Mouse (Mus musculus): ENCODE results near the gene H2-Ob. TPM values are rescaled to one million over a fixed set of nuclear protein-coding genes. Genes with fewer than 3 reads are reported as not detected.

The H2-Ob gene
- polyA plus RNA-seq, 1 experiment from 2014 or later, result not detected

DNA sequence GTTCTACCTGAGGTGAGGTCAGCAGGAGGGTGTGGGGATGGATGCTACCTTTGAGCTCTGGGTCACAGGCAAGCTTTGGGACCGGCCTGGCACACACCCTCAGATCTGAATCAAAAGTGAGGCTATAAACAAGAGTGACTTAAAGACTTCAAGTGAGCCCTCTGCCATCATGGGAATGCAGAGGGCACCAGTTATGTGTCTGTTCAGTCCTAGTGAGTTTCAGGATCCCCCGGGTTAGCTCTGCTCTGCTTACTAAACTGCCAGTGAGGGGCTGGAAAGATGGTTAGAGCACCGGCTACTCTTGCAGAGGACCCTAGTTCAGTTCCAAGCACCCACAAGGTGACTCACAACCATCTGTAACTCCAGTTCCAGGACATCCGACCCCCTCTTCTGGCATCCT lies 53.9 kb downstream of the H2-Ob start:
- no peak overlapping the region for H3K9ac ChIP-seq
- ATAC-seq (ENCODE audit: low read depth), result no peak
- no peak overlapping the region for H3K27ac ChIP-seq (replicated peaks)
- no peaks in the 10 kb centered on the region for H3K9me3 ChIP-seq
- H3K27me3 ChIP-seq, result no peaks in the 10 kb centered on the region
- peaks cover under 1% of the 10 kb centered on the region; the same call in 1 of the 2 replicates for H3K4me1 ChIP-seq (replicated peaks)
- WGBS, result 84% methylated on average over 4 of the region's 4 CpGs
- H3K4me2 ChIP-seq, result no peak overlapping the region
- H3K4me3 ChIP-seq, result no peak overlapping the region
- H3K36me3 ChIP-seq, result no peaks in the 10 kb centered on the region

DNA sequence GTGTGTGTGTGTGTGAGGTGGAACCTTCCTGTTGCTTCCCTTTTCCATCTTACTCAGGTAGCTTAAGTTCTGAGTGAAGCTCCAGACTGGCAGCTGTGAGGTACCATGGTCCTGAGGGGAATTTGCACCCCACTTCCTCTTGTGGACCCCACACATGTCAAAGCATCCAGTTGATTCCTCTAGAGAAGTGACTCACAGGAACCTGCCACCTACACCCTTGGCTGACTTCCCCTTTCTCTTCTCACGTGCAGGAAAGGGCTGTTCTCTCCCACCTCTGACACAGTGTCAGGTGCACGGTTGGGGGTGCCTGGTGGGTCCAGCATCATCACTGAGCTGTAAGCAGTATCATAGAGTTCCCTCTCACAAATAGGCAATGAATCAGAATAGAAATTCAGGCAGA lies 54.8 kb downstream of the H2-Ob start:
- no peak overlapping the region for H3K9ac ChIP-seq
- no peaks in the 10 kb centered on the region for H3K27me3 ChIP-seq
- no peaks in the 10 kb centered on the region for H3K36me3 ChIP-seq
- peaks cover 7% of the 10 kb centered on the region; the same call in 1 of the 2 replicates for H3K4me1 ChIP-seq (replicated peaks)
- no peak overlapping the region for H3K4me3 ChIP-seq
- H3K4me2 ChIP-seq, result no peak overlapping the region
- H3K27ac ChIP-seq (replicated peaks), result no peak overlapping the region
- 62% methylated on average over 2 of the region's 2 CpGs for WGBS
- H3K9me3 ChIP-seq, result no peaks in the 10 kb centered on the region
- no peak for ATAC-seq (ENCODE audit: low read depth)

DNA sequence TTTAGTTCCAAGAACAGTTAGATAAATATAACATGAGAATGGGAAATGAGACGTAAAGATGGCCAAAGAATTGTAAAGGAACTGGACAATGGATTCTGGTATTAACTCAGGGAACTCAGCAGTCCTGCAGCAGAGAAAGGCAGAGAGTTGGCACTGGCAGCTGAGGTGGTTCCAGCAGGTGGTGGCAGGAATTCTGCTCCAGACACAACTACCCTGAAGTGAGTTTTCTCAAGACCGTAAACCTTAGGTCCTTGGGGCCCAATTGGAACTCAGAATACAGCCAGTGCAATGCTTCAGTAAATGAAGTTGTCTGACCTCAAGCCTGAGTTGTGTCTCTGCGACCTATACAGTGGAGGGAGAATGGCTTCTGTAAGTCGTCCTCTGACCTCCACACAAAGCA lies 55.5 kb downstream of the H2-Ob start:
- no peak for ATAC-seq (ENCODE audit: low read depth)
- Histone ChIP-seq H3K27ac (replicated peaks) (no peak overlapping the region), H3K4me2 (no peak overlapping the region), H3K4me3 (no peak overlapping the region), H3K9me3 (no peaks in the 10 kb centered on the region), H3K27me3 (no peaks in the 10 kb centered on the region), H3K4me1 (replicated peaks) (peaks cover 7% of the 10 kb centered on the region; the same call in 1 of the 2 replicates), H3K36me3 (no peaks in the 10 kb centered on the region), H3K9ac (no peak overlapping the region)
- WGBS, result 72% methylated on average over 4 of the region's 4 CpGs

DNA sequence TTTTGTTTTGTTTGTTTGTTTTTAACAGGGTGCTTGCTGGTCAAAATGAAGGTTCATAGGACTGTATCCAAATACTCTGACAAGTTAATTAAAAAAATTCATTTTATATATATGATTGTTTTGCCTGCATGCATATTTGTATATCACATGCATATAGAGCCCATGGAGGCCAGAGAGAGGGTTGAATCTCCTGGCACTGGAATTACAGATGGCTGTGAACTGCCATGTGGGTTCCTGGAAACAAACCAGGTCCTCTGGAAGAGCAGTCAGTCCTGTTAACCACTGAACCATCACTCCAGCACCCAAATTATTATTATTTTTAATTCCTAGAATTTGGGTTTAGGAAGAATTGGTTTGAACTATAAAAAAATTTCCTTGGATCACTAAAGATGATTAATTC lies 56.6 kb downstream of the H2-Ob start:
- H3K4me3 ChIP-seq, result no peak overlapping the region
- no peak for ATAC-seq (ENCODE audit: low read depth)
- no peaks in the 10 kb centered on the region for H3K36me3 ChIP-seq
- peaks cover 7% of the 10 kb centered on the region; the same call in 1 of the 2 replicates for H3K4me1 ChIP-seq (replicated peaks)
- H3K27ac ChIP-seq (replicated peaks), result no peak overlapping the region
- H3K9me3 ChIP-seq, result no peaks in the 10 kb centered on the region
- no peak overlapping the region for H3K4me2 ChIP-seq
- no peak overlapping the region for H3K9ac ChIP-seq
- H3K27me3 ChIP-seq, result no peaks in the 10 kb centered on the region

DNA sequence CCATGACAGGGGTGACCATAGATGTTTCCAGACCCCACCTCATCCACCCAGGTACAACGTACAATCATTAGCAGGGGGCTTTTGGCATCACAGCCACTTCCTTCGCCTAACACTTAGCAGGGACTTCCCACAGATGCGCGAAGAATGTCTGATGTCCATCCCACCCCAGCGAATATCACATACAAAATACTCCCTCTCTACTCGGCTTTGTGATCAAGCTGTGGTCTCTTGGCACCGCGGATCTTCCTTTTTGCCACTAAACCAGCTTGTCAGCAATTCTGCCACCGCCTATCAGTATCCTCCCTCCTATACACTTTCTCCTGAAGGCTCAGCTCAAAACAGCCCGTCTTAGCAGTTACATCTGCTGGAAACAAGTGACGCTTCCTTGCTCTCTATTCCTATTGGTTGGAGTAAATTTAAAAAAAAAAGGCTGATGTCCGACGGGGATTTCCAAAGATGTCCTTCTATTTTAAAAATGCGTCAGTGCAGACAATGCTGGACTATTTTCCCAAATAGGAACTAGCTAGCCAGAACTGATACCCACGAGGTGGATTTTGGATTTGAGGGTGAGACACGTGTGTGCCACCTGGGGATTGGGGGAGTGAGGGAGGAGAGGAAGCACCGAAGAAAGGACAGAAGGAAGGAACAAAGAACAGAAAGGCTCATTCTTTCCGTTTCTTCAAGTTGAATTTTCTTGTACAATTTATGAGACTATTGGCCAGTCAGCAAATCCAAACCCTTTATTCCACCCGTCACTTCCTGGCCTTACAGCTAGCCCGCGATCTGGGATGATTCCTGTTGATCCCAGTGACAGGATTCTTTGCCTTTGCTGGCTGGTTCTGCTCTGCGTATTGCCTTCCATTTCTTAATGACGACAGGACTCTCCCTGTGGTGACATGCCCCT lies 57.4 kb downstream of the H2-Ob start:
- WGBS, result 23% methylated on average over 23 of the region's 23 CpGs
- no peaks in the 10 kb centered on the region for H3K36me3 ChIP-seq
- peak overlapping the region; percentile 48 for H3K9ac ChIP-seq
- H3K4me1 ChIP-seq (replicated peaks), result peaks cover 7% of the 10 kb centered on the region; the same call in 1 of the 2 replicates
- H3K9me3 ChIP-seq, result no peaks in the 10 kb centered on the region
- H3K4me2 ChIP-seq, result peak overlapping the region; percentile 51
- peak; percentile 87 for ATAC-seq (ENCODE audit: low read depth)
- H3K27me3 ChIP-seq, result no peaks in the 10 kb centered on the region
- H3K4me3 ChIP-seq, result peak overlapping the region; percentile 40
- 0 out of 2 replicates have a peak overlapping the region, but pooled peaks have one; percentile 11 for H3K27ac ChIP-seq (replicated peaks)

DNA sequence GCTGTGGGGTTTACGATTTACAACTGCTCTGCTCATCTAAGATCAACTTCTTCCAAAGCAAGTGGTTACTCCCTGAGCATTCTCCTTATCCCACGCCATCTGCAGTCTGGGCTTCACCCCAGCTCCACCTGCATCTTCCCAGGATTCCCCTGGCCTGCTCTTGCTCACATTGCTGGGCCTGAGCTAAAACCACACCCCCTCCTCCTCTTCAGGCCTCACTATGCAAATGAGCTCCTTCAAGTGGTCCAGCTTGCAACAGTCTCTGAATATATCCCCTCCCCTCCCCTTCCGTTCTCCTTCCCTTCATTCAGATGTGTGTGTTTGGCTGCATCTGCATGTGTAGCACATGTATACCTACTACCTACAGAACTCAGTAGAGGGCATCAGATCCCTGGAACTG lies 60.7 kb downstream of the H2-Ob start:
- H3K27ac ChIP-seq (replicated peaks), result no peak overlapping the region
- H3K9ac ChIP-seq, result no peak overlapping the region
- no peaks in the 10 kb centered on the region for H3K36me3 ChIP-seq
- ATAC-seq (ENCODE audit: low read depth), result no peak
- H3K4me2 ChIP-seq, result no peak overlapping the region
- H3K27me3 ChIP-seq, result no peaks in the 10 kb centered on the region
- no peaks in the 10 kb centered on the region for H3K9me3 ChIP-seq
- H3K4me3 ChIP-seq, result no peak overlapping the region
- H3K4me1 ChIP-seq (replicated peaks), result peaks cover 7% of the 10 kb centered on the region; the same call in 1 of the 2 replicates
- WGBS, result 73% methylated on average over 3 of the region's 3 CpGs

DNA sequence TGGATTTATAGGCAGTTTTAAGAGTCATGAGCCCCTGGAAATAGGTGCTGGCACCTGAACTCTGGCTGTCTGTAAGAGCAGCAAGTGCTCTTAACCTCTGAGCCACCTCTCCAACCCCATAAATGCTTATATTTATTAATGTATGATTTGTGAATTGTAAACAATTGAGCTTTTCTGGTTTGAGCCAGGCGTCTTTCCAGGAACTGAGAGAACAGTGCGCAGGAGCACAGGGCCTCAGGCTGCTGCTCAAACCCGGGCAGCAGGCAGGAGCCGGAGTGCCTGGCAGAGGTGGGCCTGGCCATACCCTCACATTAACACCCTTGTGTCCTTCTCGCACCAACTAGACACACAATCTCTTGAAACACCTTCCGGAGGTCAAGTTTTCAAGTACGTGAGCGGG lies 61.4 kb downstream of the H2-Ob start:
- H3K36me3 ChIP-seq, result no peaks in the 10 kb centered on the region
- no peak overlapping the region for H3K27ac ChIP-seq (replicated peaks)
- peaks cover 7% of the 10 kb centered on the region; the same call in 1 of the 2 replicates for H3K4me1 ChIP-seq (replicated peaks)

DNA sequence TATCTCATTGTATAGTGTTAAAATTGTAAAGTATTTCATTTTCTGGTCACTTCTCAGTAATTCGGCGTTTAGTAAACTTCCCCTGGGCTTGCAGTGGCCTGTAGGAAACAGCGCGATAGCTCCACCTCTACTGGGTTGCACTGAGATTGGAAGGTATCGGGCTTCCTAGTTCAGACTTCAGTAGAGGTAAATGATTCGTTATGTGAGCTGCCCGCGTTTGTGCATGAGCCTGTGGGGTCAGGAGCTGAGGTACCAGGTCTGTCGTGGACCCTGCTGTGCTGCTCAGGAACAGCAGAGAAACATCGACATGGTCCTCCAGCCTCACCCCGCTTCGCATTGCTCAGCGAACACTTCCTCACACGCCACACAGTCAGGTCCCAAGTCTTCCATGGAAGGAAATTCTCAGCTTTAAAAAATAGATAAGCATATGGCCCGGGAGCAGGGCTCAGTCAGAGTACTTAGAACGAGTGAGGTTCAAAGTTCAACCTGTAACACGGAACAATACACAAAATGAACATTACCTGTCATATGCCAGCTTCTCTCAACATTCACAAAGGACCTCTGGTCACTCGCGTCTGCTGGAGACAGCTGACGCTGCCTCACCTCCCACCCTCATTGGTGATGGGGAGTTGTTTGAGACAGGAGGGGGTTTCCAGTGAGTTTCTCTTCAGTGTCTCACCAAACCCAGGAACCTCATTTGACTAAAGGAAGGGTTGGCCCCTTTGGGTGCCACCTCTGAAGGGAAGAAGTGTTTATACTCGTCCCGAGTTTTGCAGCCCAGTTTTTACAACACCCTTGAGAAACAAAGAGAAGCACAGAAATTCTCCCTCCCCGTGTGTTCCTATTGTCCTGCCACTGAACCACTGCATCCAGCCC lies 62.2 kb downstream of the H2-Ob start:
- ATAC-seq (ENCODE audit: low read depth), result no peak

More for the DNA sequence above, 61.4 kb downstream of the H2-Ob start:
- H3K27me3 ChIP-seq, result no peaks in the 10 kb centered on the region
- WGBS, result 89% methylated on average over 8 of the region's 8 CpGs
- no peak overlapping the region for H3K4me2 ChIP-seq
- no peaks in the 10 kb centered on the region for H3K9me3 ChIP-seq
- no peak overlapping the region for H3K4me3 ChIP-seq
- ATAC-seq (ENCODE audit: low read depth), result no peak
- no peak overlapping the region for H3K9ac ChIP-seq

DNA sequence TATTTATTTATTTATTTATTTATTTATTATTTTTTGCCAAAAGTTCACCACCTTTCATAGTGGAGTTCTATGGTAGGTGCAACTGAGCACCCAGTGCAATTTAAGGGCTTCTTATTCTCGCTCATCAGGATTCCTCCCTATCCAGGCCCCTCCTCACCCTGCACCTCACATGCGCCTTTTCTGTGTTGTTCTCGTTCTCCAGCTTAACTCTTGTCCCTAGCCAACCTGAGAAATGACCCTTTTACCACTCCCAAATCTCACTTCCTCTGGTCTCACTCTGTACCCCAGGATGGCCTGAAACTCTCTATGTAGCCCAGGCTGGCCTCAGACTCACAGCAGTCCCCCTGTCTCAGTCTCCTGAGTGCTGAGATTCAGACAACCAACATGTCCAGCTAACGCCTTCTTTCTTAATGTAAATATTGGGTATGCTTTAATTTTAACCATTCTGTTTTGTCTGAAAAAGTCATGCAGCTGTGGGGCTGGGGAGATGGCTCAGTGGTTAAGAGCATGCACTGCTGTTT lies 63.0 kb downstream of the H2-Ob start:
- no peaks in the 10 kb centered on the region for H3K36me3 ChIP-seq
- H3K27me3 ChIP-seq, result no peaks in the 10 kb centered on the region
- no peak overlapping the region for H3K9ac ChIP-seq
- no peak for ATAC-seq (ENCODE audit: low read depth)
- H3K27ac ChIP-seq (replicated peaks), result no peak overlapping the region
- no peak overlapping the region for H3K4me3 ChIP-seq
- H3K4me2 ChIP-seq, result no peak overlapping the region
- H3K4me1 ChIP-seq (replicated peaks), result peaks cover 7% of the 10 kb centered on the region; the same call in 1 of the 2 replicates
- H3K9me3 ChIP-seq, result no peaks in the 10 kb centered on the region
- 77% methylated on average over 4 of the region's 4 CpGs for WGBS

More for the DNA sequence above, 62.2 kb downstream of the H2-Ob start:
- Histone ChIP-seq H3K27me3 (no peaks in the 10 kb centered on the region), H3K36me3 (no peaks in the 10 kb centered on the region), H3K4me1 (replicated peaks) (peaks cover 7% of the 10 kb centered on the region; the same call in 1 of the 2 replicates), H3K9ac (no peak overlapping the region), H3K27ac (replicated peaks) (no peak overlapping the region), H3K4me2 (no peak overlapping the region), H3K9me3 (no peaks in the 10 kb centered on the region), H3K4me3 (no peak overlapping the region)
- 66% methylated on average over 23 of the region's 23 CpGs for WGBS

DNA sequence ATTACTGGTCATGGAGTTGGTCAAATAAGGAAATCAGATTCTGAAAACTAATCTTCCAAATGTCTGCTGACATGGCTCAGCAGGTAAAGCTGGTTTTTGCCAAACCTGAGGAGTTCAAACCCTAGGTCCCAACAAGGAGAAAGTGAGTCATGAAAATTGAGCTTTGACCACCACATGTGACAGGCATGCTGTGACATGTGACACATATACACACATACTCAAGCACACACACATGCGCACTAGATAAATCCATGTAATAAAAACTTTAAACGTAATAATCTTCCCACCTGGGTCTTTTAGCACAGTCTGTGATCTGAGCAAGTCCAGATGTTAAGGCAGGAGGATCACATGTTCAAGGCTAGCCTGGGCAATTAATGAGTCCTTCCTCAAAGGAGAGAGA lies 65.1 kb downstream of the H2-Ob start:
- Histone ChIP-seq H3K36me3 (no peaks in the 10 kb centered on the region), H3K4me1 (replicated peaks) (no peaks in the 10 kb centered on the region), H3K4me3 (no peak overlapping the region), H3K27me3 (0 out of 2 replicates have a peak, but pooled peaks cover 5% of the 10 kb centered on the region), H3K4me2 (no peak overlapping the region), H3K27ac (replicated peaks) (no peak overlapping the region), H3K9me3 (no peaks in the 10 kb centered on the region), H3K9ac (no peak overlapping the region)
- ATAC-seq (ENCODE audit: low read depth), result no peak
- WGBS, result 87% methylated on average over 2 of the region's 2 CpGs

Data from neural tube, embryonic 13.5 days (tissue).